Mouse (Mus musculus) megakaryocyte-erythroid progenitor cell, adult 5 weeks (primary cell): Measurements from ENCODE around the gene Gypa. TPM values are rescaled to one million over a fixed set of nuclear protein-coding genes. Genes with fewer than 3 reads are reported as not detected.

ENCODE experiments used
- polyA plus RNA-seq: library from polyadenylated mRNA; stranded (reverse); fragments of >175 nt; gene quantifications from 2 replicates; pipeline ENCODE4 v1.2.3, GENCODE M21; 2012

The Gypa gene
- 1.6 and 1.9 TPM in 2 replicates for polyA plus RNA-seq

GRCm38 (mm10) chr8:80493523-80494345 lies at the start of gene Gypa:
Gene Gypa (plus strand): TSS chr8:80493781.

Other genes with a start within 250 kb of the Gypa start
- 0.01 TPM in 1 of 2 replicates, not detected in the other for gene Frem3, start 117.3 kb downstream of the Gypa start, polyA plus RNA-seq
- 21.9 and 26.8 TPM in 2 replicates for gene Smarca5, start 245.7 kb downstream of the Gypa start, polyA plus RNA-seq